Mouse (Mus musculus) ES-Bruce4 (cell line): ENCODE data around the gene Vma21-ps. TPM values are rescaled to one million over a fixed set of nuclear protein-coding genes. Genes with fewer than 3 reads are reported as not detected.
"Not testable (repeated sequence)": the region's sequence is repeated elsewhere in the genome, so short reads cannot be mapped to it uniquely, and the experiment has no call there.

ENCODE experiments used
- H3K27ac ChIP-seq: 2 replicates; pipeline ENCODE4 v1.5.1; 2012; ENCODE audit warnings: low read length, inconsistent platforms; ENCODE audit not compliant: insufficient read depth
- H3K27me3 ChIP-seq: 2 replicates; pipeline ENCODE4 v1.6.1; 2012; ENCODE audit warnings: mild to moderate bottlenecking, low read length, inconsistent platforms; ENCODE audit not compliant: control insufficient read depth, poor library complexity, insufficient read depth, severe bottlenecking
- H3K36me3 ChIP-seq: 2 replicates; pipeline ENCODE4 v1.6.1; 2012; ENCODE audit warnings: inconsistent platforms, mild to moderate bottlenecking, low read length, moderate library complexity; ENCODE audit not compliant: control insufficient read depth, poor library complexity, insufficient read depth, severe bottlenecking
- H3K4me1 ChIP-seq: one replicate; pipeline ENCODE4 v1.8.1; 2011; ENCODE audit warnings: low read length; ENCODE audit not compliant: control insufficient read depth, insufficient read depth
- H3K4me3 ChIP-seq: 2 replicates; pipeline ENCODE4 v1.5.1; 2011; ENCODE audit warnings: low read depth, mild to moderate bottlenecking, low read length
- H3K9ac ChIP-seq: 2 replicates; pipeline ENCODE4 v1.6.1; 2012; ENCODE audit warnings: low read depth, mild to moderate bottlenecking, inconsistent platforms; ENCODE audit not compliant: poor library complexity, severe bottlenecking
- H3K9me3 ChIP-seq: replicated peaks from 2 replicates; pipeline ENCODE4 v1.6.1; 2012; ENCODE audit warnings: mild to moderate bottlenecking, low read length, inconsistent platforms; ENCODE audit not compliant: control insufficient read depth, poor library complexity, insufficient read depth, severe bottlenecking
- CTCF ChIP-seq: IDR thresholded peaks from one replicate; pipeline ENCODE4 v1.8.1; 2011; ENCODE audit warnings: low read depth, low read length
- EP300 ChIP-seq: IDR thresholded peaks from 2 replicates; pipeline ENCODE4 v1.6.1; 2011; ENCODE audit warnings: low read depth, low read length; ENCODE audit not compliant: insufficient read depth
- POLR2A ChIP-seq: IDR thresholded peaks from one replicate; pipeline ENCODE4 v1.8.1; 2011; ENCODE audit warnings: low read length; ENCODE audit not compliant: insufficient read depth
- polyA plus RNA-seq: library from polyadenylated mRNA; stranded (reverse); fragments of >200 nt; gene quantifications from 2 replicates; pipeline ENCODE4 v1.2.4, GENCODE M21; 2011; ENCODE audit warnings: low read depth; ENCODE audit not compliant: missing spikeins, insufficient read depth, insufficient read length

The Vma21-ps gene
- polyA plus RNA-seq = not detected in 2 replicates

DNA sequence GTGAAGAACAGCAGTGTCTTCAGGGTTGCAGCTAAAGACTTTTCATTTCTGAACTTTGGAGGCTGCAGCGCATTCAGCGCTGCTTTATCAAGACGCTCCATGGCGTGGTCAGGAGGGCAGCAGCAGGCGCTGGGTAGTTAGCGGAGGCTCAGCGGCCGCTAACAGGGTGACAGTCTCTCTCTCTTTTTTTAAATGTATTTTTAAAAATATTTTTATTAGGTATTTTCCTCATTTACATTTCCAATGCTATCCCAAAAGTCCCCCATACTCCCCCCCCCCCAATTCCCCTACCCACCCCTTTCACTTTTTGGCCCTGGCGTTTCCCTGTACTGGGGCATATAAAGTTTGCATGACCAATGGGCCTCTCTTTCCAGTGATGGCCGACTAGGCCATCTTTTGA is at the start of gene Vma21-ps:
Gene Vma21-ps, minus strand, starts transcription at position 101 of the 400 bp plus-strand sequence.
- H3K27me3 ChIP-seq, H3K9me3 ChIP-seq, H3K27ac ChIP-seq, H3K4me3 ChIP-seq, H3K4me1 ChIP-seq, H3K9ac ChIP-seq, H3K36me3 ChIP-seq: not testable (repeated sequence)

DNA sequence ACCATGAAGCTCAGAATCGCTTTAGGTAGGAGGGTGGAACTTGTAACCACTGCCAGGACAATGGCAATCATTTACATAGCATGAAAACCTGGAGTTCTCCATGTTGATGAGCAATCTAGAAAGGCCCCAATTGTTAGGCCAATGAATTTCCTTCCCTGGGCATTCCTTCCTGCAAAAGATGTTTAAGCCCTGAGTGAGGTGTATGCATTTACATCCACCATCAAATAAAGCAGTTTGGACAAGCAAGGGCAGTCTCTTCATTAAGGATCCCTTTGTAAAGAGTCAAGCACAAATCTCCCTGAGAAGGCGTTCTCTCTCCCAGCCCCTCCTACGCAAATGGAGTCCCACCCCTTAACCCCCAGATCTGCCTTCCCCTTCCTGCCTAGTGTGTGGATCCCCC is 46.0 kb upstream of the Vma21-ps start:
- no peaks in the 10 kb centered on the region for H3K27me3 ChIP-seq
- no peaks in the 10 kb centered on the region for H3K4me1 ChIP-seq
- H3K9me3 ChIP-seq = no peaks in the 10 kb centered on the region
- no peak overlapping the region for H3K4me3 ChIP-seq
- TF ChIP-seq POLR2A (no peak), CTCF (no peak), EP300 (no peak)
- no peaks in the 10 kb centered on the region for H3K36me3 ChIP-seq
- H3K27ac ChIP-seq = peak overlapping the region; percentile 57; the same call in 1 of the 2 replicates
- no peak overlapping the region for H3K9ac ChIP-seq

GRCm38 (mm10) chr4:52530636-52531035 is 33.6 kb upstream of the Vma21-ps start:
- no peak overlapping the region for H3K27ac ChIP-seq
- no peaks in the 10 kb centered on the region for H3K27me3 ChIP-seq
- no peak for TF ChIP-seq POLR2A
- TF ChIP-seq CTCF = no peak
- TF ChIP-seq EP300 = no peak
- H3K36me3 ChIP-seq = no peaks in the 10 kb centered on the region
- H3K9ac ChIP-seq = no peak overlapping the region
- no peak overlapping the region for H3K4me3 ChIP-seq
- no peaks in the 10 kb centered on the region for H3K9me3 ChIP-seq
- H3K4me1 ChIP-seq = no peaks in the 10 kb centered on the region

GRCm38 (mm10) chr4:52526464-52526863 is 29.4 kb upstream of the Vma21-ps start:
- Histone ChIP-seq H3K4me1 (no peaks in the 10 kb centered on the region), H3K27me3 (no peaks in the 10 kb centered on the region; the same call in 1 of the 2 replicates), H3K9me3 (no peaks in the 10 kb centered on the region), H3K27ac (no peak overlapping the region), H3K4me3 (no peak overlapping the region), H3K9ac (no peak overlapping the region), H3K36me3 (no peaks in the 10 kb centered on the region)
- no peak for TF ChIP-seq POLR2A
- no peak for TF ChIP-seq EP300
- no peak for TF ChIP-seq CTCF

DNA sequence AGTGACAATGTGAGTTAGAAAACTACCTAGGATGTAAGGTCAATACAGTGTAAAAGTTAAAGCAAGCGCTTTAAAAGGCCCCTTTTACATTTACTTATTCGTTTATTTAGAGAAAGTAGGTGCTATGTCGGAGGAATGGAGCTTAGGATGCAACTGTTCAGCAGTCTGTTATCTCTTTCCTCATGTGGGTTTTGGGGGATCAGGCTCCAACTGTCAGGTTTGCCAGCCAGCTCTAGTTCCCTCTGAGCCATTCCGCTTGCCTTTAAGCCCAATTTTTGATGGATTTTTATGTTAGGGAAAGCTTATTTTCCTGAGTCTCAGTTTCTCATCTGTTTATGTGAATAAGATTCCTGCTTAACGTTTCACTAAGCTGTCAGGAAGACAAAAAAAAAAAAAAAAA is 22.3 kb upstream of the Vma21-ps start:
- Histone ChIP-seq H3K36me3 (no peaks in the 10 kb centered on the region), H3K27me3 (no peaks in the 10 kb centered on the region; the same call in 1 of the 2 replicates), H3K9ac (no peak overlapping the region), H3K4me3 (no peak overlapping the region), H3K27ac (no peak overlapping the region), H3K4me1 (peaks cover 2% of the 10 kb centered on the region), H3K9me3 (no peaks in the 10 kb centered on the region)
- TF ChIP-seq CTCF (no peak), POLR2A (no peak), EP300 (no peak)

GRCm38 (mm10) chr4:52517580-52517979 is 20.5 kb upstream of the Vma21-ps start:
- no peak for TF ChIP-seq EP300
- peaks cover 2% of the 10 kb centered on the region for H3K4me1 ChIP-seq
- no peaks in the 10 kb centered on the region for H3K27me3 ChIP-seq
- no peak overlapping the region for H3K27ac ChIP-seq
- no peaks in the 10 kb centered on the region; the same call in 1 of the 2 replicates for H3K9me3 ChIP-seq
- H3K4me3 ChIP-seq = no peak overlapping the region
- H3K36me3 ChIP-seq = no peaks in the 10 kb centered on the region
- H3K9ac ChIP-seq = no peak overlapping the region
